Mouse (Mus musculus): ENCODE data around the gene Unc5cl. TPM values are rescaled to one million over a fixed set of nuclear protein-coding genes. Genes with fewer than 3 reads are reported as not detected.

Gene Unc5cl
- total RNA-seq, 4 experiments from 2014 or later, result 0.67 to 1.3 (median 0.80) TPM

Other genes starting within 250 kb of the Unc5cl start
- gene Trem1, start 222.1 kb upstream of the Unc5cl start, total RNA-seq (2022), result not detected
- not detected for gene Trem3, start 207.1 kb upstream of the Unc5cl start, total RNA-seq (2022)
- gene Treml4, start 190.6 kb upstream of the Unc5cl start, total RNA-seq (2022), result not detected
- gene Treml2, start 155.4 kb upstream of the Unc5cl start, total RNA-seq (2022), result 1 to 10 TPM in 2 of 4 experiments, under 1 TPM in 2; 0.14 to 2.8 (median 1.5) TPM
- gene B430306N03Rik, start 138.8 kb upstream of the Unc5cl start, total RNA-seq (2022), result under 1 TPM in 3 of 4 experiments, not detected in 1; 0.21 to 0.64 (median 0.43) TPM
- 100 to 1,000 TPM in 2 of 4 experiments, 10 to 100 TPM in 2; 12.2 to 201 (median 95.9) TPM for gene Trem2, start 108.5 kb upstream of the Unc5cl start, total RNA-seq (2022)
- under 1 TPM; 0.36 to 0.91 (median 0.74) TPM for gene Treml1, start 95.0 kb upstream of the Unc5cl start, total RNA-seq (2022)
- gene Nfya, start 45.0 kb upstream of the Unc5cl start, total RNA-seq (2022), result 10 to 100 TPM; 22.2 to 35.0 (median 27.9) TPM
- gene Oard1, start 44.9 kb upstream of the Unc5cl start, total RNA-seq (2022), result 10 to 100 TPM; 13.2 to 18.9 (median 16.0) TPM
- under 1 TPM in 1 of 4 experiments, not detected in 3; 0.23 TPM for gene Apobec2, start 22.0 kb upstream of the Unc5cl start, total RNA-seq (2022)
- not detected for gene Tspo2, start 3.4 kb upstream of the Unc5cl start, total RNA-seq (2022)